Mouse (Mus musculus): ENCODE results near the gene Nms. TPM values are rescaled to one million over a fixed set of nuclear protein-coding genes. Genes with fewer than 3 reads are reported as not detected.

Gene Nms
- total RNA-seq, 2 experiments from 2014 or later = not detected

Other genes with a start within 250 kb of the Nms start
- gene Lonrf2, start 102.4 kb upstream of the Nms start, total RNA-seq (2021) = 100 to 1,000 TPM; 106 to 109 TPM
- 10 to 100 TPM; 52.2 to 55.2 TPM for gene Chst10, start 41.0 kb upstream of the Nms start, total RNA-seq (2021)
- gene Pdcl3, start 46.5 kb downstream of the Nms start, total RNA-seq (2021) = 10 to 100 TPM; 32.5 to 35.9 TPM